Mouse (Mus musculus): Measurements from ENCODE around the gene Pou2af1. TPM values are rescaled to one million over a fixed set of nuclear protein-coding genes. Genes with fewer than 3 reads are reported as not detected.

Gene Pou2af1
- polyA plus RNA-seq, 1 experiment from 2014 or later = 0.11 TPM

DNA sequence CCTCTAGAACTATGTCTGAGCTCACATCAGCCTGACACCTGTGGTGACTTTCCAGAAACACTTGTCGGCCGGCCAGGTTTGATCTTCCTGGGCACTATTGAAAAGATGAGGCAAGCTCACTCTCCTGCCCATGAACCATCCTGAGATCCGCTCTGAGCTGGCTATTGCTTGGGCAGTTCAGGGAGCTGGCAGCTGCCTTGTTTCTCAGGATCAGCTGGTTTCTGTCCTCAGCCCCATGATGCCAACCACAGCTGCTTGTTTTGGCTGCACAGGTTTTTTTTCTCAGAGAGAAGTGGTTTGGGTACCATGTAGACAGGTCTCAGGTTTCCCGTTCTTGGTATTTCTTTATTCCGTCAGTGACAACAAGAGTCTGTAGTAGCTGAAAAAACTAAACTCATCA is 44.9 kb downstream of the Pou2af1 start:
- 89% methylated on average over 5 of the region's 5 CpGs for WGBS
- Histone ChIP-seq H3K36me3 (ENCODE audit: control insufficient read depth, insufficient read depth, low read length) (no peaks in the 10 kb centered on the region), H3K27ac (ENCODE audit: low read length) (no peak overlapping the region), H3K9ac (ENCODE audit: low read depth, low read length) (no peak overlapping the region), H3K4me3 (ENCODE audit: low read depth, low read length) (no peak overlapping the region), H3K9me3 (replicated peaks; ENCODE audit: control insufficient read depth, low read length, poor library complexity, severe bottlenecking) (no peaks in the 10 kb centered on the region), H3K4me2 (ENCODE audit: low read length) (no peak overlapping the region), H3K27me3 (ENCODE audit: control insufficient read depth, insufficient read depth, low read depth, low read length) (no peaks in the 10 kb centered on the region), H3K4me1 (ENCODE audit: control insufficient read depth, insufficient read depth, low read length) (no peaks in the 10 kb centered on the region)
- no peak for ATAC-seq

DNA sequence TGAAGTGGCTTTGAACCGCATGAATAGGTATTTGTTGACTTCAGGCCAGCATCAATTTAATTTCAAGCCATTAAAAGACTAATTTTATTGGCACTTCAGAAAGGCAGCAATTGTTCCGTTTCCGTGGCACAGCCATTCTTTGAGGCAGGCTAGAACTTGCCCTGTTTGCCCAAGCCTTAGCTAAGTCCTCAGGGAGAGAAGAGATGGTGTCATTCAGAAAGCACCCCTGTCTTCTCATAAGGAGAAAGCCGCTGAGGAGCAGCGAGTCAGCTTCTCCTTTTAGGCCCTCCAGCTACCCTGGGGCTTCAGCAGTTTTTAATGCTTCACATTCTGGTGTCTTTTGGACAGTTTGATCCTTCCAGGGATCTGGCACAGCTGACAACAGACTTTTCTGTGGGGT is 55.3 kb downstream of the Pou2af1 start:
- WGBS = 77% methylated on average over 5 of the region's 5 CpGs
- no peaks in the 10 kb centered on the region for H3K27me3 ChIP-seq (ENCODE audit: control insufficient read depth, insufficient read depth, low read depth, low read length)

DNA sequence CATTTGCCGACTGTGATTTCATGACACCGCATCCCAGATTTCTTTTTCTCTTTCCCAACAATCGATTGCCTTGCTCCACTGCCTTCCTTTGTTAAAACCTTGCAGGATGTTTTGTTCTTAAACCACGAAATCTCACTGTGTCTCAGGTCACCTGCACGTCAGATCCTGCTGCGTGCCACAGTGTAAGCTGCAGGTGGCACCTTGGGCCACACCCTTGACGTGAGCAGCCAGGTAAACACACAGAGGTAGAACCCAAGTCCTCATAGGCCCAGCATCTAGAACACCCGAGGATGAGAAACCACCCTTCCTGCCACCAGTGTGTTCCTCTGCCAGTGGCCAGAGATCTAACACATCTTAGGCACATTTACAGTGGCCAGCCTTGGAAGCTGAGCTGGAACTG is 57.6 kb downstream of the Pou2af1 start:
- ATAC-seq = no peak
- no peaks in the 10 kb centered on the region; the same call in 1 of the 2 replicates for H3K4me1 ChIP-seq (ENCODE audit: control insufficient read depth, insufficient read depth, low read length)
- 44% methylated on average over 8 of the region's 8 CpGs for WGBS

More for the DNA sequence above, 55.3 kb downstream of the Pou2af1 start:
- H3K9me3 ChIP-seq (replicated peaks; ENCODE audit: control insufficient read depth, low read length, poor library complexity, severe bottlenecking) = no peaks in the 10 kb centered on the region
- no peaks in the 10 kb centered on the region for H3K4me1 ChIP-seq (ENCODE audit: control insufficient read depth, insufficient read depth, low read length)
- H3K4me3 ChIP-seq (ENCODE audit: low read depth, low read length) = no peak overlapping the region
- H3K9ac ChIP-seq (ENCODE audit: low read depth, low read length) = no peak overlapping the region
- no peak overlapping the region for H3K4me2 ChIP-seq (ENCODE audit: low read length)
- no peaks in the 10 kb centered on the region for H3K36me3 ChIP-seq (ENCODE audit: control insufficient read depth, insufficient read depth, low read length)
- no peak overlapping the region for H3K27ac ChIP-seq (ENCODE audit: low read length)
- no peak for ATAC-seq

GRCm38 (mm10) chr9:51272102-51272501 is 58.6 kb downstream of the Pou2af1 start:
- ATAC-seq = no peak
- WGBS = 82% methylated on average over 5 of the region's 5 CpGs

More for the DNA sequence above, 57.6 kb downstream of the Pou2af1 start:
- H3K27ac ChIP-seq (ENCODE audit: low read length) = no peak overlapping the region
- no peaks in the 10 kb centered on the region for H3K36me3 ChIP-seq (ENCODE audit: control insufficient read depth, insufficient read depth, low read length)
- no peaks in the 10 kb centered on the region for H3K9me3 ChIP-seq (replicated peaks; ENCODE audit: control insufficient read depth, low read length, poor library complexity, severe bottlenecking)
- no peak overlapping the region for H3K9ac ChIP-seq (ENCODE audit: low read depth, low read length)
- H3K27me3 ChIP-seq (ENCODE audit: control insufficient read depth, insufficient read depth, low read depth, low read length) = no peaks in the 10 kb centered on the region
- no peak overlapping the region for H3K4me2 ChIP-seq (ENCODE audit: low read length)
- H3K4me3 ChIP-seq (ENCODE audit: low read depth, low read length) = no peak overlapping the region

DNA sequence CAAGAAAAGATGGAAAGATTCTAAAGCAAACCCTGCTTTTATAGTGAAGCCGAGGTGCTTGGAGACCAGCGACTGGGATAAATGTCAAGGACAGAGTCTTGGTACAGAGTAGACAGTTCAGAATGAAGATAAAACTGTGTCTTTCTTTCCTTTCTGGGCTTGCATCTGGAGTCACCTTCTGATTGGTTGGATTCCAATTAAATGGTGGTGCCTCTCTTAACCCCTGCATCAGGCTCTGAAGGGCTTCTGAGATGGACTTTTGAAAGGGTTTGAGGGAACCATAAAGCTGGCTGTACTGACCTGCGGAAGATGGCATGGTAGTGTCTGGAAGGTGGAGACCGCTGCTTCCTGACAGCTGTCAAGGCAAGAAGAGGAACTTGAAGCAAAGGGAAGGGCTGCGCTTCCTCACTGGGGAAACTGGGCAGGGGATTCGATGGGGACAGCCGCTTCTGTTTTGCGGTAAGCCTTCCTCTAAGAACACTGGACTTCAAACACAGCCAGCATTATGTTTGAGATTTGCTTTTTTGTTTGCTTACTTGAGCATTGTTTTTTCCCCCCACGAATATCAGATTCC is 60.2 kb downstream of the Pou2af1 start:
- Histone ChIP-seq H3K4me3 (ENCODE audit: low read depth, low read length) (no peak overlapping the region), H3K27me3 (ENCODE audit: control insufficient read depth, insufficient read depth, low read depth, low read length) (peaks cover 12% of the 10 kb centered on the region), H3K9ac (ENCODE audit: low read depth, low read length) (no peak overlapping the region), H3K4me1 (ENCODE audit: control insufficient read depth, insufficient read depth, low read length) (peaks cover 10% of the 10 kb centered on the region; the same call in 1 of the 2 replicates), H3K4me2 (ENCODE audit: low read length) (no peak overlapping the region), H3K9me3 (replicated peaks; ENCODE audit: control insufficient read depth, low read length, poor library complexity, severe bottlenecking) (no peaks in the 10 kb centered on the region), H3K27ac (ENCODE audit: low read length) (no peak overlapping the region), H3K36me3 (ENCODE audit: control insufficient read depth, insufficient read depth, low read length) (no peaks in the 10 kb centered on the region)
- 69% methylated on average over 9 of the region's 9 CpGs for WGBS
- no peak for ATAC-seq

More at GRCm38 (mm10) chr9:51272102-51272501, 58.6 kb downstream of the Pou2af1 start:
- no peaks in the 10 kb centered on the region for H3K9me3 ChIP-seq (replicated peaks; ENCODE audit: control insufficient read depth, low read length, poor library complexity, severe bottlenecking)
- H3K4me2 ChIP-seq (ENCODE audit: low read length) = no peak overlapping the region
- H3K27ac ChIP-seq (ENCODE audit: low read length) = no peak overlapping the region
- no peak overlapping the region for H3K9ac ChIP-seq (ENCODE audit: low read depth, low read length)
- no peak overlapping the region for H3K4me3 ChIP-seq (ENCODE audit: low read depth, low read length)
- H3K36me3 ChIP-seq (ENCODE audit: control insufficient read depth, insufficient read depth, low read length) = no peaks in the 10 kb centered on the region
- H3K27me3 ChIP-seq (ENCODE audit: control insufficient read depth, insufficient read depth, low read depth, low read length) = no peaks in the 10 kb centered on the region; the same call in 1 of the 2 replicates
- no peaks in the 10 kb centered on the region; the same call in 1 of the 2 replicates for H3K4me1 ChIP-seq (ENCODE audit: control insufficient read depth, insufficient read depth, low read length)

DNA sequence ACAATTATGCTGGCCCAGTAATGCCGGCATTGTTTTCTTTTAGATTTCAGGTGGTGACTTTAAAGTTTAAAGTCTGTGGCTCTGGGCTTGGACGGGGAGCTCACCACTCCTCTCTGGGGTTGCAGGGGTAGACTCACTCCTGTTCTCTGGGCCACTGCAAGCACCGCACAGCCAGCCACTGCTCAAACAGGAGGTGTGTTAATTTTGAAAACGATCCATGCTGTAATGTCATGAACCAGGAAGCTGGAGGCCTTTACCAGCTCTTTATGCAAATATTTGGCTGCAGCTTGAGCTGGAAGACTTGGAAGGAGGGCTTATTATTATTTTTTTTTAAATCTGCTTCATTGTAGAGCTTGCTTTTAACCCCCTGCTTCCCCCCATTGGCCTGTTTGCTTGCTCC is 61.2 kb downstream of the Pou2af1 start:
- H3K36me3 ChIP-seq (ENCODE audit: control insufficient read depth, insufficient read depth, low read length) = no peaks in the 10 kb centered on the region
- H3K9ac ChIP-seq (ENCODE audit: low read depth, low read length) = no peak overlapping the region
- ATAC-seq = no peak
- peaks cover 15% of the 10 kb centered on the region; the same call in 1 of the 2 replicates for H3K4me1 ChIP-seq (ENCODE audit: control insufficient read depth, insufficient read depth, low read length)
- H3K9me3 ChIP-seq (replicated peaks; ENCODE audit: control insufficient read depth, low read length, poor library complexity, severe bottlenecking) = no peaks in the 10 kb centered on the region
- H3K4me2 ChIP-seq (ENCODE audit: low read length) = no peak overlapping the region
- 21% methylated on average over 4 of the region's 4 CpGs for whole genome bisulfite sequencing
- no peak overlapping the region for H3K27ac ChIP-seq (ENCODE audit: low read length)
- H3K4me3 ChIP-seq (ENCODE audit: low read depth, low read length) = no peak overlapping the region
- peaks cover 21% of the 10 kb centered on the region for H3K27me3 ChIP-seq (ENCODE audit: control insufficient read depth, insufficient read depth, low read depth, low read length)

DNA sequence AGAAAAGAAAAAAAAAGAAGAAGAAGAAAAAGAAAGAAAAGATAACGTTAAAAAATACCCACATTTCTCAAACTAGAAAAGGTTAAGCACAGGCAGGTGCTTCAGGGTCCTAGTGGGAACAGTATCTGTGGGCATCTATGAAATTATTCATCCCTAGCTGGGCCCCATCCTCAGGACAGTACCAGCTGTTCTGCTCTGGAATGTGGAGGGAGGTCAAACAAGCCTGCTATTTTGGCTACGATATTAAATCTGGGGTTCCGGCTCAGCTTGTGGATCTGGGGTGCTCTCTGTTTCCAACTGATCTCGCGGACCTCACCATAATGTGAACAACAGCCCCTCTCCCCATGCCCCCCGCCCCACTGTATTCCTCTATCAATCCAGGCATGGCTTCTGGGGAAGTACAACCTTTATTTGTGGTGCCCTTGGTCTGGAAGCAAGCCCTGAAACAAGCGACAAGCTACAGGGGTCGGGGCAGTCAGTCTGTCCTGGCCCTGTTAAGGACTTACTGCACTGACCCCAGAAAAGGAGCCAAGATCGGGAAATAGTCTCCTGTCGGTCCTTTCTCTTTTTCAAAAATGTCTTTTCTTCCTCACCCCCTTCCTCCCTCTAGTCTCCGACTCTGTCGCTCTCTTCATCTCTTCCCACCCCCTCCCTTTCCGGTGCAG is 64.5 kb downstream of the Pou2af1 start:
- Histone ChIP-seq H3K9ac (ENCODE audit: low read depth, low read length) (peak overlapping the region; percentile 58), H3K27ac (ENCODE audit: low read length) (no peak overlapping the region)

GRCm38 (mm10) chr9:51278500-51279381 is 65.2 kb downstream of the Pou2af1 start, which contains the start of gene Colca2:
TSS of gene Colca2 (minus strand) at chr9:51278569.
- WGBS = under 1% methylated on average over 53 of the region's 53 CpGs
- Histone ChIP-seq H3K36me3 (ENCODE audit: control insufficient read depth, insufficient read depth, low read length) (no peaks in the 10 kb centered on the region), H3K9ac (ENCODE audit: low read depth, low read length) (peak within 1 kb of the TSS; percentile 58), H3K9me3 (replicated peaks; ENCODE audit: control insufficient read depth, low read length, poor library complexity, severe bottlenecking) (no peaks in the 10 kb centered on the region), H3K4me1 (ENCODE audit: control insufficient read depth, insufficient read depth, low read length) (peaks cover 15% of the 10 kb centered on the region; the same call in 1 of the 2 replicates), H3K27me3 (ENCODE audit: control insufficient read depth, insufficient read depth, low read depth, low read length) (peaks cover 26% of the 10 kb centered on the region), H3K4me2 (ENCODE audit: low read length) (peak within 1 kb of the TSS; percentile 82), H3K27ac (ENCODE audit: low read length) (no peak within 1 kb of the TSS), H3K4me3 (ENCODE audit: low read depth, low read length) (peak within 1 kb of the TSS; percentile 42)
- peak; percentile 96 for ATAC-seq

More for the DNA sequence above, 64.5 kb downstream of the Pou2af1 start:
- H3K36me3 ChIP-seq (ENCODE audit: control insufficient read depth, insufficient read depth, low read length) = no peaks in the 10 kb centered on the region
- H3K4me2 ChIP-seq (ENCODE audit: low read length) = peak overlapping the region; percentile 82
- no peaks in the 10 kb centered on the region for H3K9me3 ChIP-seq (replicated peaks; ENCODE audit: control insufficient read depth, low read length, poor library complexity, severe bottlenecking)
- 22% methylated on average over 13 of the region's 13 CpGs for WGBS
- H3K4me3 ChIP-seq (ENCODE audit: low read depth, low read length) = peak overlapping the region; percentile 42
- peaks cover 15% of the 10 kb centered on the region; the same call in 1 of the 2 replicates for H3K4me1 ChIP-seq (ENCODE audit: control insufficient read depth, insufficient read depth, low read length)
- ATAC-seq = peak; percentile 8; the same call in 1 of the 2 replicates
- peaks cover 26% of the 10 kb centered on the region for H3K27me3 ChIP-seq (ENCODE audit: control insufficient read depth, insufficient read depth, low read depth, low read length)

Data from midbrain, embryonic 16.5 days (tissue).